Mouse (Mus musculus) heart, postnatal 0 days (tissue): ENCODE results near the gene Gpx3.

ENCODE experiments used
- CTCF ChIP-seq: IDR thresholded peaks from 2 replicates; pipeline ENCODE4 v1.5.1; 2016; ENCODE audit warnings: antibody characterized with exemption, control low read depth, low read depth
- EP300 ChIP-seq: IDR thresholded peaks from 2 replicates; pipeline ENCODE4 v1.6.1; 2016; ENCODE audit warnings: antibody characterized with exemption, low read depth

GRCm38 (mm10) chr11:54869318-54869717, 32.9 kb upstream of the Gpx3 start:
- TF ChIP-seq CTCF = no peak
- TF ChIP-seq EP300 = no peak
